Mouse (Mus musculus): Measurements from ENCODE around the gene Ptpa.

DNA sequence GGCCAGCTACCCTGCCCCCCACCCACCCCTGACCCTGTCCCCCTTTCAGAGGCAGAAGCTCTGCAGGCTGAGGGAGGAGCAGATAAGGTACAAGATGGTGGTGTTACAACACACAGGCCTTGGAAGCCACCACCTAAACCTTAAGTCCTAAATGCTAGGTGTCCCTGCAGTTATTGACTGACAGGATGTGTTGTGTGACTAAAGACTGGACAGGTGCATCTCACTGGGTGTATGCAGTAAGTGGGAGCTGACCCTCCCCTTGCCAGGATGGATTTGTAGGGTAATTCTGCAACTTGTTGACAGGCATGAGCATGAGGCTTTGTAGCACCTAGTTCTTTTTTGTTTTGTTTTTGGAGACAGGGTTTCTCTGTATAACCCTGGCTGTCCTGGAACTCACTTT is 28.6 kb downstream of the Ptpa start:
- TF ChIP-seq CTCF (IDR thresholded peaks at IDR 0.05) (no peak), EP300 (IDR thresholded peaks at IDR 0.05) (no peak)

Measured in lung, postnatal 0 days (tissue).